Mouse (Mus musculus) urinary bladder, adult 2 months (tissue): ENCODE results near the gene Pdzrn4. TPM values are rescaled to one million over a fixed set of nuclear protein-coding genes. Genes with fewer than 3 reads are reported as not detected.

Source experiments
- DNase-seq: peaks from one replicate; pipeline ENCODE4 v3.0.0; 2022; ENCODE audit warnings: low spot score
- polyA plus RNA-seq: library from polyadenylated mRNA; depleted of rRNA; stranded (reverse); fragments of >200 nt; gene quantifications from 2 replicates; pipeline ENCODE4 v1.2.3, GENCODE M21; 2012

Gene Pdzrn4
- polyA plus RNA-seq, 1 experiment: 0.34 TPM

GRCm38 (mm10) chr15:92739887-92740286 is 343.2 kb downstream of the Pdzrn4 start:
- no peak for DNase-seq

GRCm38 (mm10) chr15:92743624-92744023 is 346.9 kb downstream of the Pdzrn4 start:
- DNase-seq: no peak

DNA sequence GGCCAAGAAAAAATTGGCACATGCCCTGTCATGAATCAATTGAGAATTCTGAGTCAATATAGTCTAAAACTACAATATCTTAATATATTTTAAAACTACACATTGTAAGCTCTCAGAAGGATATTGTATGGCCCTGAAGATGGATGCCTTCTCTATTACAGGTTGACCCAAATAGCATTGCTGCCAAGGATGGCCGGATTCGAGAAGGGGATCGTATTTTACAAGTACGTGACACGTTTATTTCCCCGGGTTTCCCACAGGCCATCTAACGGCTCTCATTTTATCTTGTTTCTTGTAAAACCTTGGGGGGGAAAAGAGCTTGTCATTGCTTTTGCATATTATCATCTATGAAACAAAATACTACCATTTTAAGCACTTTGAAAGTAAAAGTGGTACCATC is 349.4 kb downstream of the Pdzrn4 start:
- DNase-seq: no peak

DNA sequence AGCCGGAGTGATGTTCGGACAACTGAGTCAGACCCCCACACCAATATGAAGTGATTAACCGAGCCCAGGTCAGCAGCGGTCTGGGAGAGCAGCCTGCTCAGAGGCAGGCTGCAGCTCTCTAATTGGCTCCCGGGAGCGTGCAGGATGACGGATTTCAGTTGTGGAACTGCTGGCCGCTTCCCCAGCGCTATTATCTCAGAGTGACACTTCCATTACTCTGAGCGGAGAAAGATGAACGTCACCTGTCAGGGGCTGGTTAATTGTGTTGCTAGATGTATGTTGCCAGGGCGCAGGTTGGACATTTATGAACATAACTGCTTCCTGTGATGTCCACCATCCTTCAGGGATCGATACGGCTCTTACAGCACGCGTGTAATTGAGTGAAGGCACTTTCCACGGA is 355.5 kb downstream of the Pdzrn4 start:
- no peak for DNase-seq

DNA sequence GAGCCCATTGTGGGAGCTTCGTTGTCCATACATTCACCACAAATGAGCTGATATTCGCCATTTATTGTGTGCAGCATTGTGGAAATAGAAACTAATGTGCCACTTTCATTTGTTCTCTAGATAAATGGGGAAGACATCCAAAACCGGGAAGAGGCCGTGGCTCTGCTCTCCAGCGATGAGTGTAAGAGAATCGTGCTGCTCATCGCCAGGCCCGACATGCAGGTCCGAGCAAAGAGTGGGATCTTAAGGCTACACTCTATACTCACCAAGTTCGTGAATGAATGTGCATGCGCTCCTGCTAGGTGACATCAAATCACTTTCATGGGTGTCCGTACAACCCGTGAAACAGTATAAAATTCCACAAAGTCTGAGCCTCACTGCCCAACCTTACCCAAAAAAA is 355.9 kb downstream of the Pdzrn4 start:
- no peak for DNase-seq

GRCm38 (mm10) chr15:92757085-92757903 is 360.6 kb downstream of the Pdzrn4 start:
- no peak for DNase-seq

GRCm38 (mm10) chr15:92759001-92759400 is 362.3 kb downstream of the Pdzrn4 start:
- no peak for DNase-seq

- no peak for DNase-seq
These were observed 366.6 kb downstream of the Pdzrn4 start for GRCm38 (mm10) chr15:92763303-92763702.

- DNase-seq: no peak
These were observed 372.9 kb downstream of the Pdzrn4 start for GRCm38 (mm10) chr15:92769535-92769934.

GRCm38 (mm10) chr15:92788036-92788435 is 391.4 kb downstream of the Pdzrn4 start:
- DNase-seq: no peak

DNA sequence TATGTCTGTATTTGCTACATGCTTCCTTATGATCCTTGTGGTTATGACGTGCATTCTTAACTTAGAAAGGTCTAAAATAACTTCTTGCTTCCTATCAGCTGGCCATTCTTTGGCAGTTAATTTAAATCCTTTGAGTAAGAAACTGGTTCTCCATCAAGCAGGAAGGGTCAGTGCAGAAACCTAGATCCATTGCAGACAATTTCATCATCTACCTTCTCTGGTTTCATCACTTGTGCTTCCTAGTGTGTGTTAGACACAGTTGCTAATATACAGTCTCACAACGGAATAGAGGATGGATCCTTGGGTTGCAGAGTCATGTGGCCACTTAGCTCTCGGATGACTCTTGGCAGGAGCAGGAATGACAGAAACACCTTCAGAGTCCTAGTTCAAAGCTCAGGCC is 397.6 kb downstream of the Pdzrn4 start:
- no peak for DNase-seq

- DNase-seq: no peak
These were observed 409.3 kb downstream of the Pdzrn4 start for GRCm38 (mm10) chr15:92805934-92806333.

DNA sequence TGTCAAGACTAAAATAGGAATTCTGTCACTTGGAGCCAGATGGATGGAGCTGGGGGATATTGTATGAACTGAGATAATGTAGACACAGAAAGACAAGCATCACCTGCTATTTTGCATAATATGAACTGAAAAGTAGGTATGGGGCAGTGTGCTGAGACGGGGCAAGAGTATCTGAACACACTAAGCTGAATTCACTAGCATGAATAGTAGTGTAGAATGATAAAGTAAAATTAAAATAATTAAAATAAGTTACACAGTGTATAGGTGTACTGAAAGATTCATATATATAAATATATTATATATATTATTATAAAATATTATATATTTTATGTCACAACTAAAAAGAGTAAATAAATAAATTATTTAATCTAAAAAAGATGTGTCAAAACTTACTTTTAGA is 409.7 kb downstream of the Pdzrn4 start:
- no peak for DNase-seq
